Mouse (Mus musculus) ES-E14 (cell line): ENCODE measurements at regions not wholly inside any gene's neighbourhood (a gene's known extent, or its start where the extent isn't known, plus 50 kb on each side); places are given as distances from the start of the nearest gene placed in this dataset.

Experiments used
- DNase-seq: peaks from one replicate; pipeline ENCODE4 v3.0.0-alpha.2; 2013; ENCODE audit warnings: low read depth, low spot score
- H3K27ac ChIP-seq: 2 replicates; pipeline ENCODE4 v1.5.1; 2012; ENCODE audit warnings: low read depth, mild to moderate bottlenecking, low read length, moderate library complexity, mixed read lengths; ENCODE audit not compliant: poor library complexity, insufficient read depth, severe bottlenecking
- H3K36me3 ChIP-seq: 2 replicates; pipeline ENCODE4 v1.6.1; 2012; ENCODE audit warnings: mild to moderate bottlenecking, low read length, moderate library complexity, mixed read lengths; ENCODE audit not compliant: control insufficient read depth, poor library complexity, insufficient read depth, severe bottlenecking
- H3K4me1 ChIP-seq, 2 experiments: fragments of 150-350 bp in 1 of 2; sonication (generic) in 1 of 2; 2 replicates each; pipeline ENCODE4 v1.6.1; 2012; ENCODE audit warnings: low read length in 2 of 2, mild to moderate bottlenecking in 1 of 2, mixed read lengths in 1 of 2; ENCODE audit not compliant: control insufficient read depth in 2 of 2, insufficient read depth in 2 of 2, poor library complexity in 1 of 2
- H3K4me3 ChIP-seq, 2 experiments: fragments of 150-350 bp in 1 of 2; sonication (generic) in 1 of 2; 2 replicates each; pipeline ENCODE4 v1.5.1; 2012; ENCODE audit warnings: low read length in 2 of 2, low read depth in 1 of 2, mild to moderate bottlenecking in 1 of 2, mixed read lengths in 1 of 2; ENCODE audit not compliant: insufficient read depth in 1 of 2, poor library complexity in 1 of 2, severe bottlenecking in 1 of 2
- H3K9ac ChIP-seq: 2 replicates; pipeline ENCODE4 v1.6.1; 2012; ENCODE audit warnings: low read depth, mild to moderate bottlenecking, low read length, mixed read lengths; ENCODE audit not compliant: poor library complexity, insufficient read depth, severe bottlenecking
- H3K9me3 ChIP-seq: fragments of 150-350 bp; sonication (generic); 2 replicates; pipeline ENCODE4 v1.6.1; 2012; ENCODE audit warnings: low read depth, mild to moderate bottlenecking, low read length; ENCODE audit not compliant: control insufficient read depth, insufficient read depth
- CHD2 ChIP-seq: IDR thresholded peaks from 2 replicates; pipeline ENCODE4 v1.6.1; 2014; ENCODE audit warnings: mild to moderate bottlenecking, low read depth, low read length, inconsistent platforms
- HCFC1 ChIP-seq: IDR thresholded peaks from 2 replicates; pipeline ENCODE4 v1.6.1; 2012; ENCODE audit warnings: low read length, inconsistent platforms, borderline replicate concordance; ENCODE audit not compliant: insufficient read depth
- MAFK ChIP-seq: IDR thresholded peaks from 2 replicates; pipeline ENCODE4 v1.6.1; 2014; ENCODE audit warnings: mild to moderate bottlenecking, low read depth, low read length, inconsistent platforms; ENCODE audit not compliant: insufficient read depth
- ZC3H11A ChIP-seq: IDR thresholded peaks from 2 replicates; pipeline ENCODE4 v1.6.1; 2012; ENCODE audit warnings: low read depth, mild to moderate bottlenecking, inconsistent platforms, low read length, borderline replicate concordance
- ZNF384 ChIP-seq: IDR thresholded peaks from 2 replicates; pipeline ENCODE4 v1.6.1; 2012; ENCODE audit warnings: low read depth, low read length, inconsistent platforms
- in situ Hi-C, 2 experiments: fragments of 600-800 bp; cut with MboI; formaldehyde crosslinking; loops; one replicate each; pipeline ENCODE4 v1.15.1; 2025; ENCODE audit warnings: low sequenced_read_pairs in 2 of 2, inconsistent platforms in 1 of 2; ENCODE audit not compliant: unreplicated experiment in 2 of 2

GRCm38 (mm10) chr10:91234709-91235108, 53.6 kb upstream of the Tmpo start:
- in situ Hi-C loops = loop anchor here in 1 of 2 experiments (25.0 kb wide), 1 partner anchor 497 kb away; no protein-coding TSS in a partner anchor
- Histone ChIP-seq H3K4me1 (no peaks in the 10 kb centered on the region), H3K4me3 (no peak overlapping the region), H3K9ac (no peak overlapping the region), H3K9me3 (no peaks in the 10 kb centered on the region), H3K36me3 (no peaks in the 10 kb centered on the region), H3K27ac (no peak overlapping the region)
- TF ChIP-seq MAFK (no peak), ZC3H11A (no peak), HCFC1 (no peak), CHD2 (no peak), ZNF384 (no peak)
- DNase-seq = no peak
